In the genomic region with DNA sequence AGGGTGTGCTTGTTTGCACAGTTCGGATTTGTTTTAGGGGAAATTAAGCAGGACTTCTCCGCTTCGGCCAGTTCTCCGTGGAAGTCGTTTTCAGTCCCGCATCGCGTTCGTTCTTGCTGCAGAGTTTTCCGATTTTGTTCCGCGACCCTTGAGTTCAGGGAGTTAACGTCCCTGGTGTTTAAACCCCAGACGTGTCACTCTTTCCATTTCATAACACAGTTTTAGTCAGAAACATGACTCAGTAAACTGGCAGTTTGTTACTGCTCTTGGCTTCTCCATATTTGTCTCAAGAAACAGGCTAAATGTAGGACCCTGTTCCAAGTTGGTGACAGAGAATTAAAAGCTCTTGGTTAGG, we compare ENCODE assay signal across 8 mouse cellular contexts. TPM values are rescaled to one million over a fixed set of nuclear protein-coding genes. Genes with fewer than 3 reads are reported as not detected.
A peak's percentile ranks its signal among the peaks of the same experiment; 100 is the strongest.
DNase-seq lines count a peak whose midpoint lies in the region; ATAC-seq and TF ChIP-seq lines count a peak whose summit lies in the region.

No protein-coding gene starts in this region.

- no peak for ATAC-seq in heart, embryonic 14.5 days (ENCODE audit: insufficient number of reproducible peaks, insufficient read depth, low FRiP score, low read depth)
- peak; percentile 15 for ATAC-seq in lung, postnatal 0 days

- peak overlapping the region; percentile 92 for H3K27ac ChIP-seq in kidney, adult 2 months (ENCODE audit: insufficient read depth, low read depth, low read length)
- H3K27ac ChIP-seq in heart, embryonic 14.5 days (replicated peaks in 1 of 2; ENCODE audit: control insufficient read depth in 1 of 2, insufficient read depth in 1 of 2, low read depth in 2 of 2, low read length in 2 of 2), result peak overlapping the region; percentile 87 to 93
- peak overlapping the region; percentile 94 for H3K27ac ChIP-seq in lung, postnatal 0 days (ENCODE audit: low read length)

- H3K9ac ChIP-seq in heart, embryonic 14.5 days (ENCODE audit: low read length), result peak overlapping the region; percentile 90
- peak overlapping the region; percentile 95 for H3K9ac ChIP-seq in lung, postnatal 0 days (replicated peaks; ENCODE audit: low read depth)

- H3K4me1 ChIP-seq in kidney, adult 2 months (ENCODE audit: control insufficient read depth, insufficient read depth, low read length), result peaks cover 9% of the 10 kb centered on the region; the same call in 1 of the 2 replicates
- H3K4me1 ChIP-seq in heart, embryonic 14.5 days (ENCODE audit: control insufficient read depth in 2 of 2, insufficient read depth in 2 of 2, low read length in 2 of 2), result peaks cover 2 to 11% of the 10 kb centered on the region in 2 experiments; a peak in 2 of 4 replicates
- H3K4me1 ChIP-seq in lung, postnatal 0 days (ENCODE audit: insufficient read depth, low read depth, low read length), result no peaks in the 10 kb centered on the region; the same call in 1 of the 2 replicates

- H3K4me2 ChIP-seq in heart, embryonic 14.5 days (ENCODE audit: low read length), result peak overlapping the region; percentile 55
- H3K4me2 ChIP-seq in lung, postnatal 0 days (replicated peaks; ENCODE audit: low read depth, low read length), result peak overlapping the region; percentile 64

- no peaks in the 10 kb centered on the region for H3K27me3 ChIP-seq in kidney, adult 2 months (replicated peaks; ENCODE audit: control insufficient read depth, insufficient read depth, low read length)
- no peaks in the 10 kb centered on the region for H3K27me3 ChIP-seq in heart, embryonic 14.5 days (ENCODE audit: control insufficient read depth, insufficient read depth, low read length)
- no peaks in the 10 kb centered on the region for H3K27me3 ChIP-seq in lung, postnatal 0 days (replicated peaks; ENCODE audit: insufficient read depth, low read length)

- TF ChIP-seq CTCF in kidney, adult 2 months (conservative IDR thresholded peaks at IDR 0.05; ENCODE audit: insufficient read depth, insufficient read length, low read depth, low read length), result no peak
- no peak for TF ChIP-seq CTCF in lung, postnatal 0 days (IDR thresholded peaks at IDR 0.05)

- no peaks in the 10 kb centered on the region for H3K36me3 ChIP-seq in kidney, adult 2 months (ENCODE audit: control insufficient read depth, insufficient read depth, low read length)
- no peaks in the 10 kb centered on the region for H3K36me3 ChIP-seq in heart, embryonic 14.5 days (ENCODE audit: control insufficient read depth, insufficient read depth, low read length)
- H3K36me3 ChIP-seq in lung, postnatal 0 days (ENCODE audit: insufficient read depth, low read length), result no peaks in the 10 kb centered on the region

- DNase-seq in kidney, adult 2 months, result no peak
- DNase-seq in kidney, postnatal 36 days, result no peak
- DNase-seq in MN1 (ENCODE audit: low spot score), result peak; percentile 49
- DNase-seq in lung, postnatal 0 days (ENCODE audit: low spot score), result peak; percentile 86
- no peak for DNase-seq in urinary bladder, adult 18-20 months (ENCODE audit: low spot score in 2 of 2)
- no peak for DNase-seq in spleen, postnatal 10 days (ENCODE audit: low spot score in 2 of 2)
- no peak for DNase-seq in thymus, postnatal 4 days

- peak overlapping the region; percentile 81 for H3K4me3 ChIP-seq in kidney, adult 2 months (ENCODE audit: insufficient read depth, low read depth, low read length)
- peak overlapping the region; percentile 75 to 88 for H3K4me3 ChIP-seq in heart, embryonic 14.5 days (ENCODE audit: control insufficient read depth in 1 of 2, insufficient read depth in 1 of 2, low read depth in 1 of 2, low read length in 2 of 2)
- H3K4me3 ChIP-seq in lung, postnatal 0 days (ENCODE audit: low read depth, low read length), result peak overlapping the region; percentile 97

- under 1% methylated on average over 14 of the region's 14 CpGs for WGBS in kidney, adult 2 months
- WGBS in heart, embryonic 14.5 days, result under 1% methylated on average over 14 of the region's 14 CpGs
- WGBS in lung, postnatal 0 days, result under 1% methylated on average over 14 of the region's 14 CpGs

- H3K9me3 ChIP-seq in heart, embryonic 14.5 days (ENCODE audit: control insufficient read depth, low read length), result no peaks in the 10 kb centered on the region
- H3K9me3 ChIP-seq in lung, postnatal 0 days (ENCODE audit: low read length), result no peaks in the 10 kb centered on the region

- TF ChIP-seq EP300 in lung, postnatal 0 days (IDR thresholded peaks at IDR 0.05), result 0 out of 2 replicates have a peak, but pooled peaks have one; percentile 9

- TF ChIP-seq POLR2A in kidney, adult 2 months (IDR thresholded peaks at IDR 0.05; ENCODE audit: low read depth, low read length), result no peak

RNA-seq across cellular contexts. Expression of gene Uhrf1bp1l, which starts 0.9 kb away (rescaled TPM):
- 24.3 and 25.9 TPM in 2 replicates for polyA plus RNA-seq in kidney, adult 2 months (2012; rRNA removed)
- polyA plus RNA-seq in heart, embryonic 14.5 days (2014; fragmentation: Nextera tagmentation; extraction: Ambion mirVana), result 20.7 and 22.3 TPM in 2 replicates
- 34.6 and 38.7 TPM in 2 replicates for polyA plus RNA-seq in lung, postnatal 0 days (2015; fragmentation: Nextera tagmentation; extraction: Ambion mirVana)

RNA-seq across cellular contexts. Expression of gene Actr6, which starts 13.5 kb away (rescaled TPM):
- 1.7 and 3.0 TPM in 2 replicates for polyA plus RNA-seq in kidney, adult 2 months (2012; rRNA removed)
- 24.0 and 27.7 TPM in 2 replicates for polyA plus RNA-seq in heart, embryonic 14.5 days (2014; fragmentation: Nextera tagmentation; extraction: Ambion mirVana)
- 20.3 TPM in 2 replicates for polyA plus RNA-seq in lung, postnatal 0 days (2015; fragmentation: Nextera tagmentation; extraction: Ambion mirVana)

RNA-seq across cellular contexts. Expression of gene Scyl2, which starts 59.6 kb away (rescaled TPM):
- polyA plus RNA-seq in kidney, adult 2 months (2012; rRNA removed), result 20.9 and 21.3 TPM in 2 replicates
- 9.5 and 9.9 TPM in 2 replicates for polyA plus RNA-seq in heart, embryonic 14.5 days (2014; fragmentation: Nextera tagmentation; extraction: Ambion mirVana)
- 4.8 and 5.8 TPM in 2 replicates for polyA plus RNA-seq in lung, postnatal 0 days (2015; fragmentation: Nextera tagmentation; extraction: Ambion mirVana)

Comparison
In these comparisons a context has a peak if more than half of its experiments do, and no peak if none do; other contexts are left out.
1. DNase-seq: peak in MN1 (single experiment) and lung, postnatal 0 days (single experiment); none in kidney, adult 2 months (single experiment), kidney, postnatal 36 days (0 of 2), urinary bladder, adult 18-20 months (0 of 2), spleen, postnatal 10 days (0 of 2) and thymus, postnatal 4 days (single experiment).
2. Peak in every context shown above with its lines, with median percentiles within 50 percentile points of each other: H3K27ac ChIP-seq and H3K4me3 ChIP-seq.